Mouse (Mus musculus) lung, postnatal 0 days (tissue): Measurements from ENCODE around the gene Mgat5.

Experiments
- CTCF ChIP-seq: IDR thresholded peaks from 2 replicates; pipeline ENCODE4 v1.5.1; 2016; ENCODE audit warnings: antibody characterized with exemption, mild to moderate bottlenecking
- EP300 ChIP-seq: IDR thresholded peaks from 2 replicates; pipeline ENCODE4 v1.6.1; 2016; ENCODE audit warnings: antibody characterized with exemption, mild to moderate bottlenecking, control low read depth

DNA sequence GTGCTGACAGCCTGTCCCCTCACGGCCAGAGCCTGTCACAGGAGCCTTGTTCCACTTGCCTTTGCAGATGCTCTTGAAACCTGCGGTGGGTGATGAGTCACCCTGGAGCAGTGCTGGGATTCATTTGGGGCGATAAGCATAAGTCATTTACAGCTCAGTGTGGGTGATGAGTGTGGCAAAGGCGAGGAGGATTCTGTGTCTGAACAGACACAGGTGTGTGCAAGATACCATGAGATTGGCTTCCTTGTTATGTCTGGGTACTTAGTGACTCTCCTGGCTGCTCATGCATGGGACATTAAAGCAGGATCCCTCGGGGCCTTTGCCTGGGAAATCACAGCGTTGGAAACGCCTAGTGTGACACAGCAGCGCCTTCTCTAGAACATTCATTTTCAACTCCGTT, 256.2 kb downstream of the Mgat5 start:
- TF ChIP-seq CTCF (no peak), EP300 (no peak)
